Mouse (Mus musculus): ENCODE results near the gene Slc36a3. TPM values are rescaled to one million over a fixed set of nuclear protein-coding genes. Genes with fewer than 3 reads are reported as not detected.

The Slc36a3 gene
- total RNA-seq (2023) = under 1 TPM; 0.26 to 0.38 TPM

DNA sequence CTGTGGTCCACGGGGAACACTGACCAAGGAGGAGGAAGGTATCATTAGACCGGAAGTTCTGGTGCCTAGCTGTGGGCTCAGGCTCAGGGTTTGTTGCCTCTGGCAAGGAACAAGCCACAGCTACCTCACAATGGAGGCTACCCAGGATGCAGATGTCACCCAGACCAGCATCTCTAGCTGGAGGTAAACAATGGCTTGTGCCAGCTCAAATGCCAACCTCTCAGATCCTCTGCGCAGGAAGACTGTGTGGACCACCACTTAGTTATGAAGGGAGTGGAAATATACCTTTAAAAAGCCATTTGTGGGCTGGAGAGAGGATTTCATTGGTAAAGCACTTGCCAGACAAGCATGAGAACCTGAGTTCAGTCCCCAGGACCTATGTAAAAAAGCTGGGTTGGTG lies at the start of gene Slc36a3:
Gene Slc36a3 (minus strand): TSS at position 101 of the 400 bp plus-strand sequence.

DNA sequence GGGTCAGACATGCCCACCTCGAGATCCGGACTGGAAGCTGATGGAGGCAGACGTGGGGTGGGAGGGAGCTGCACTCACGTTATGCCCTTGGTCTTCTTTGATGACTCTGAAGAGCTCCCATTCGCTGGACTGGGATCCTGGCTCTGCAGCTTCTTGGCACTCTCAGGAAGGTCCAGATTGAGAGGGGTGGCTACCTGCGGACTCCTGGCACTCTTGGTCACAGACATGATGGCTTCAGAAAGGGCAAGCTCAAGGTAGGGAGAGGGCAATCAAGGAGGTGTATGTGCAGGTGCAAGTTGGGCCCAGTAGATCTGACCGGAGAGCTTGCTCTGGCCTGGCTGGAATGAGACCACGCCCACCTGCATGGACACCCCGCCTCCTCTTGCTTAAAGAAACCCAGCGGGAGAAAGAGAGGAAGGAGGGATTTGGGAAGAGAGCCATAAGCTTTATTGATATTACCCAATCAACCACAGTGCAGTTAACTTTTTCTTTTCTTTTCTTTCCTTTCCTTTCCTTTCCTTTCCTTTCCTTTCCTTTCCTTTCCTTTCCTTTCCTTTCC lies 33.3 kb upstream of the Slc36a3 start, which contains the start of gene Slc36a2:
Gene Slc36a2 (minus strand): TSS at position 345 of the 559 bp plus-strand sequence.

DNA sequence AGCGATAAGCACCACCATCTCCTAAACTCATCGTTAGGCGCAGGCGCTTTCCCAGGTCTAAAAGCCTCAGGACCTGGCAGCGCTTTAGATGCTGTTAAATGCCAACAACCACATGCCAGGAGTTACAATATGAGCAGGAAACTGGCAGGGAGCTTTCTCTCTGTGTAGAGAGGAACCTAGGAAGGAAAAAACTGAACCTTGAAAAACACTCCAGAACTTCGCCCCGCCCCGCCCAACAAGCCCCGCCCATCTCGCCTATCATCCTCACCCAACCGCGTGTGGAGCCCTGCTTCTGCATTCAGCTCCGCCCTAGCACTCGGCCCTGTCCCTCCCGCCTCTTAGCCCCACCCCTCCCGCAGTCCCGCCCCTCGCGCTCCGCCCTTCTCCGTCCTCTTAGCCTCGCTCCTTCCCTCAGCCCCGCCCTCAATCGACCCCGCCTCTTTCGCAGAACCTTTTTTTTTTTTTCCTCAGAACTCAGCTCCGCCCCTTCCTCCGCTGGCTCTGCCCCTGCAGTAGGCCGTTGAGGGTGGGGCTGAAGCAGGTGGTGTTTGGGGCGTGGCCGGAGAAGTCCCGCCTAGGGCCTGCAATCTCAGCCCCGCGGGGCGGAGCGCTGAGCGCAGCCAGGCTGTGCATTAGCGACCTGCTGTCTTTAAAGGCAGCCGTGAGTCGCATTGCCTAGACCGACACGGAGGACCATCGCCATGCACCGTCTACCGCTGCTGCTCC lies 53.9 kb downstream of the Slc36a3 start, which contains the start of gene Gm2a:
Gene Gm2a (plus strand): TSS at position 653 of the 726 bp plus-strand sequence.

DNA sequence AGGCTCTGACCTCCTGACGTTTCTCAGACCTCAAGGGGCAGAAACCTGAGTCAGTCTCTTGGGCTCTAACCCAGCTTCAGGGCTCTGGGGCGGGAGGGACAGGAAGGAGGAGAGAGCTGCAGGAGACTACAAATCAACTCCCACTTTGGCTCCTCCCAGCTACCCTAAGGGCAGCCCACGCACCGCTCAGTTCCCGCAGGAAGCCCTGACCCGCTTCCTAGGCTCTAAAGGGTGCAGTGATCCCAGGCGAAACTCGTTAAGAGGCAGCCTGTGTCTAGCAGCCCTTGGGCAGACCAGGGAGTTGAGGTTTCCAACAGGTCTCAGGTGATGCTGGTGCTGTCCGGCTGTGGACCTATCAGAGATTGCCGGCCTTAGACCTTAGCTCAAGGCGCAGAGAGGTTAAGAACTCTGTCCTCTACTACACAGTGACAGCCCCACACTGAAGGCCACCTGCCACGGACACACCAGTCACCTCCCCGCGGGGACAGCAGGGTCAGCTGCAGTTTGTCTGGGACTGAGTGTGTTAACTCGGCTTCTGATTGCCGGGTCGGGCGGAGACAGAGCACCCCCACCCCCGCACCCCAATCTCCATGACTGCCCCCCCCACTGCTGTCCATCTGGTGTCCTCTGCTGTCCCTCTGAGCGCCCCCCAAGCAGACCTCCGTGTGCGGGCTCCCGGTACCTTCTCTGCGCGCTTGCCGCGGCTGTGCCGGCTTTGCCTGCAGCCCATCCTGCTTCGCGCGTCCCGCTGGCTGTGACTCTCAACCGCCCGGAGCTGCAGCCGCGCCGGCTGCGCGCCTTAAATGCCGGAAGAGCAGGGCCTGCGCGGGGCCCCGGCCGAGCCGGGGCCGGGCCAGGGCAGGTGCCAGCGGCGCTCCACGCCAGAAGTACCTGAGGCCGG lies 73.9 kb downstream of the Slc36a3 start, which contains the start of gene Ccdc69:
Gene Ccdc69 (minus strand): TSS at position 801 of the 901 bp plus-strand sequence.

Other genes with a start within 250 kb of the Slc36a3 start
- gene Gpx3, start 249.3 kb downstream of the Slc36a3 start, total RNA-seq (2023) = 10 to 100 TPM in 1 of 2 experiments, 1 to 10 TPM in 1; 9.9 to 10.5 TPM
- 10 to 100 TPM; 59.5 to 60.0 TPM for gene Tnip1, start 188.8 kb downstream of the Slc36a3 start, total RNA-seq (2023)
- gene Anxa6, start 118.3 kb downstream of the Slc36a3 start, total RNA-seq (2023) = 100 to 1,000 TPM in 1 of 2 experiments, 10 to 100 TPM in 1; 86.3 to 109 TPM
- gene Ccdc69, start 73.6 kb downstream of the Slc36a3 start, total RNA-seq (2023) = 1 to 10 TPM; 8.7 TPM
- 100 to 1,000 TPM; 107 to 126 TPM for gene Gm2a, start 53.6 kb downstream of the Slc36a3 start, total RNA-seq (2023)
- gene Slc36a2, start 33.4 kb upstream of the Slc36a3 start, total RNA-seq (2023) = 1 to 10 TPM; 2.1 to 4.1 TPM
- gene Slc36a1, start 52.6 kb upstream of the Slc36a3 start, total RNA-seq (2023) = 10 to 100 TPM; 33.1 to 36.1 TPM
- under 1 TPM; 0.42 to 0.49 TPM for gene Fat2, start 184.9 kb upstream of the Slc36a3 start, total RNA-seq (2023)

All from neutrophil, adult 83 days (primary cell).